Mouse (Mus musculus) midbrain, embryonic 13.5 days (tissue): Measurements from ENCODE around the gene Gm7102. TPM values are rescaled to one million over a fixed set of nuclear protein-coding genes. Genes with fewer than 3 reads are reported as not detected.
"Not testable (repeated sequence)": the region's sequence is repeated elsewhere in the genome, so short reads cannot be mapped to it uniquely, and the experiment has no call there.

Experiments used
- ATAC-seq: fragments of 200-750 bp; cut with Nextera tagmentation; 2 replicates; pipeline ENCODE4 v1.8.0; 2017; ENCODE audit warnings: mild to moderate bottlenecking, moderate TSS enrichment, moderate library complexity
- H3K27ac ChIP-seq: fragments of 300-500 bp; sonication (generic); 2 replicates; pipeline ENCODE4 v1.5.1; 2015; ENCODE audit warnings: inconsistent platforms, mild to moderate bottlenecking, moderate library complexity
- H3K27me3 ChIP-seq: fragments of 300-500 bp; sonication (generic); 2 replicates; pipeline ENCODE4 v1.6.1; 2015; ENCODE audit warnings: mild to moderate bottlenecking, inconsistent platforms
- H3K36me3 ChIP-seq: fragments of 300-500 bp; sonication (generic); 2 replicates; pipeline ENCODE4 v1.6.1; 2015; ENCODE audit warnings: mild to moderate bottlenecking, inconsistent platforms
- H3K4me1 ChIP-seq: fragments of 300-500 bp; sonication (generic); replicated peaks from 2 replicates; pipeline ENCODE4 v1.6.1; 2015; ENCODE audit warnings: inconsistent platforms
- H3K4me2 ChIP-seq: fragments of 300-500 bp; sonication (generic); replicated peaks from 2 replicates; pipeline ENCODE4 v1.6.1; 2015; ENCODE audit warnings: moderate library complexity, mild to moderate bottlenecking, inconsistent platforms
- H3K4me3 ChIP-seq: fragments of 300-500 bp; sonication (generic); replicated peaks from 2 replicates; pipeline ENCODE4 v1.5.1; 2015; ENCODE audit warnings: mild to moderate bottlenecking, inconsistent platforms
- H3K9ac ChIP-seq: fragments of 300-500 bp; sonication (generic); replicated peaks from 2 replicates; pipeline ENCODE4 v1.6.1; 2015; ENCODE audit warnings: mild to moderate bottlenecking, inconsistent platforms
- H3K9me3 ChIP-seq: fragments of 300-500 bp; sonication (generic); 2 replicates; pipeline ENCODE4 v1.6.1; 2016; ENCODE audit warnings: mild to moderate bottlenecking, inconsistent platforms
- WGBS: fragments of 180-500 bp; shearing (Covaris S2); methylation state at CpG from one replicate; pipeline ENCODE4 v1.1.7; 2015; 5-methylcytosine and 5-hydroxymethylcytosine counted together
- polyA plus RNA-seq: library from polyadenylated mRNA; unstranded; fragments of >200 nt; fragmentation: Nextera tagmentation; extraction: Ambion mirVana; gene quantifications from 2 replicates; pipeline ENCODE4 v1.2.1, GENCODE M21; 2015

Gene Gm7102
- polyA plus RNA-seq: 0.13 TPM in 1 of 2 replicates, not detected in the other

DNA sequence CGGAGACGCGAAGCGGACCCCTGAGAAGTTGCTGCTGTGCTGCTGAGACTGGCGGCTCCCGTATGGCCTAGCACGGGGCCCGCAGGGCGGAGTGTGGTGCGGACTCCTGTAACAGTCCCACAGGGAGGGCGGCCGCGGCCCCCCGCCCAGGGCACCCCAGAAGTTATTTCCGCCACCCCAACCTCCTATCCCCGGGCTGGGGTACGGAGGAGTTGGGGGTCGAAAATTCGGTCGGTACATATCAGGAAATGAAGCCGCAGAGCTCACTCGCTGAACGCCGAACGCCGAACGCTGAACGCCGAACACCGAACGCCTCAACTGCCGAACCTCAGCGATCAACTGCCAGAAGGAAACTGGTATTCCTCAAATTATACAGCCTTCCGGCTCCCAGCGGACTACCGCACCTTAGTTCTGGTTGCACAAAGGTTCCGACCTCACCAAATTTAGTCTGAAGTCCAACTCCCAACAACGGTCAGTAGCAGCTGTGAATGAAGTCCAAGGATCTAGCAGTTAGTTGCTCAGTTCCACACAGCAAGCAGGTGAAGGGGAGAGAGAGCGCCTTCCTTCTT, at the start of gene Gm7102:
TSS of gene Gm7102 (minus strand) at position 554 of the 569 bp plus-strand sequence.
- Histone ChIP-seq H3K9ac (peak within 1 kb of the TSS; percentile 41; the same call in 1 of the 2 replicates), H3K9me3 (peaks cover 6% of the 10 kb centered on the region; the same call in 1 of the 2 replicates), H3K36me3 (no peaks in the 10 kb centered on the region), H3K27me3 (no peaks in the 10 kb centered on the region), H3K4me3 (peak within 1 kb of the TSS; percentile 29), H3K4me2 (peak within 1 kb of the TSS; percentile 50), H3K4me1 (no peaks in the 10 kb centered on the region), H3K27ac (no peak within 1 kb of the TSS)
- 33% methylated on average over 39 of the region's 39 CpGs for WGBS
- no peak for ATAC-seq

DNA sequence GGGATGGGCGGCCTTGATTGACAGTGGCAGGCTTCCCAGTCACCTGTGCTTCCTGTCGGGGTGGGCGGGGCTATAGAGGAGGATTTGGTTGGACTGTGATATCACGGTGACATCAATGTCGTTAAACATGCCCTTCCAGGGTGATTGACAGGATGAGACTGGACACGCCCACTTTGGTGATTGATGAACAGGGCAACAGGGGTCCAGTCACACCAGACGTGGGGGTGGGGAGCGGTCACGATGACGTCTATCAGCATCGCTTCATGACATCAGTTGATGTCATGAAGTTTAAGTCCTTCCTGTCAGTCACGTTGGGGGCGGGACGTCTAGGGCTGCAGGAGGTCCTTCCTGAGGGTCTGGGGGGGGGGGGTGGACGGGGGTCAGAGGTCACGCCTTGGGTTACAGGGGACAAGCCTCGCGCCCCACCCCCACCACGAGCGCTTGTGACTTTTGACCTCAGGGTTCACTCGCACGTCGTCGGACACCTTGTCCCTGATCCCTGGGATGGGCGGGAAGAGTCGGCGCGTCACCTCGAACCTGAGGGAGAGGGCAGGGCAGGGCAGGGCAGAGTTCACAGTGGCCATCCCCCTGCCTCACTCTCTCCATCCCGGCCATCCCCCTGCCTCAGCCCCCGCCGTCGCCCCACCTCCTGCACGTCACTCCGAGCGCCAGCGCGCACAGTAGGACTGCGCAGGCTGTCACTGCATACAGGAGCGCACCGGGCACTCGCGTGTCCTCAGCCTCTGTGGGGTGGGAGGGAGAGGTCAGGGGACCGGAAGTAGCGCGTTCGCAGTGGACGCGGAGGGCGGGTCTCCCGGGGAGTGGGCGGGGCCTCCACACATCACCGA, 48.8 kb upstream of the Gm7102 start:
- H3K4me2 ChIP-seq: peak overlapping the region; percentile 58
- no peaks in the 10 kb centered on the region for H3K4me1 ChIP-seq
- H3K9ac ChIP-seq: 0 out of 2 replicates have a peak overlapping the region, but pooled peaks have one; percentile 39
- H3K27ac ChIP-seq: no peak overlapping the region
- H3K27me3 ChIP-seq: 0 out of 2 replicates have a peak, but pooled peaks cover 2% of the 10 kb centered on the region
- H3K9me3 ChIP-seq: no peaks in the 10 kb centered on the region
- H3K4me3 ChIP-seq: peak overlapping the region; percentile 58
- 31% methylated on average over 50 of the region's 53 CpGs for WGBS
- ATAC-seq: peak; percentile 28
- no peaks in the 10 kb centered on the region for H3K36me3 ChIP-seq

DNA sequence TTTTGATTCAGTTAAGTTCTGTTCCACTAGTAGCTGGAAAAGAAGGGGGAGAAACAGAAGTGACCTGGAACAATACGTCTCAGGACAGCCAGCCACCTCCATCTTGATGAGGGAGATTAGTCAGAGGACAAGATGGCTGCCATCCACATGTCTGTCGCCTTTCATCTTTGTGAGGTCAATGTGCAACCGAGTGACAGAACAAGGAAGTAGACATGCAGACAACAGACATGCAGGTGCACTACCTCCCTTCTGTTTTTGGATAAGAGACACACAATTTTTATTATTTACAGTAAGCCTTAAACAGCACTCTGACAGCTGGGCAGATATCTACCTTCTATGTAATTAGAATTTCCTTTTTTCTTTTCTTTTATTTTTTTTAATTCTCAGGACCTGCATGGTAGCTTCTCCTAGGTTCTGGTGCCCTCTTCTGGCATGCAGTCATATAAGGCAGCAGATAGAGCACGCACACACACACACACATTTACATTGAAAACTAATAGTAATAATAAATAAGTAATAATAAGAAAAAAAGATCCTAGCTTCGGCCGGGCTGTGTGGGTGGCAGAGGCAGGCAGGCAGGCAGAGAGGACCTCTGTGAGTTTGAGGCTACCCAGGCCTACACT, 47.7 kb upstream of the Gm7102 start:
- WGBS: 92% methylated on average over 6 of the region's 6 CpGs
- H3K4me3 ChIP-seq: no peak overlapping the region
- H3K4me1 ChIP-seq: no peaks in the 10 kb centered on the region
- ATAC-seq: no peak
- no peaks in the 10 kb centered on the region for H3K9me3 ChIP-seq
- no peaks in the 10 kb centered on the region for H3K36me3 ChIP-seq
- 0 out of 2 replicates have a peak, but pooled peaks cover 2% of the 10 kb centered on the region for H3K27me3 ChIP-seq
- H3K4me2 ChIP-seq: no peak overlapping the region
- H3K27ac ChIP-seq: no peak overlapping the region
- no peak overlapping the region for H3K9ac ChIP-seq

DNA sequence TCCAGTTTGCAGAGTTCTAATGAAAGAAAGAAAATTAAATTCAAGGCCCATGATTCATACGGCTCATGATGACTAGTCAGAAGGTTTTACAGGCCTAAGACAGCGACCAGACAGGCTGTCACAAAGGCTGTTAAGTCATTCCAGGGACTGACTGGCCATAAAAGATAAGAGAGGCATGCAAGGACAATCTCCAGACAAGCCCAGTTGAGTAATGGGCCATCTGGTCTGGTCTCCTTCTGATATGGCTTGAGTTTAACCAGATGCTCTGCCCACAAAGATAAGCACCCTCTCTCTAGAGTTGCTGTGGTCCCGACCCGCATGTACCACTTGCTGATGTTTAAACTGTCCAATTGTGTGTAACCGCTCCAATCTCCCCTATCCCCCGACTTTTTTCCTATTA, 31.4 kb upstream of the Gm7102 start:
- H3K9me3 ChIP-seq, ATAC-seq: not testable (repeated sequence)
- 88% methylated on average over 6 of the region's 6 CpGs for WGBS

DNA sequence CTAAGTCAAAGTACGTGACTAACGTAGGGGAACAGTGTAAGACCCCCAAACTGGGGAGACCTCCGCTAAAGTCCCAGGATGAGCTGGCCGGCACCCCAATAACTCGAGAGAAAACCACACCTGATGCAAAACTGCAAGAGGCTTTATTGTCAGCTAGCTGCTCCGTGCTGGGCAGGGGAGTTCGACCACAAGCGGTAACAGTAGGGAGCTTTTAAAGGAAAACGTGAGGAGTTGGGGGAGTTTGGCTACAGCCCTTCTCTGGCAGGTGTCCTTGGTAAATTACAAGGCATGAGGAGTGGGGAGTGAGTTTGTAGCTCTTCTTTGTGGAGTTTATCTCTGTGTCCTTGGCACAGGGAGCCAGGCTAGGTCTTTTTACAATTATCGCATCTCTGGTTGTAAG, 23.7 kb upstream of the Gm7102 start:
- no peaks in the 10 kb centered on the region for H3K4me1 ChIP-seq
- no peak overlapping the region for H3K4me2 ChIP-seq
- ATAC-seq: no peak
- H3K4me3 ChIP-seq: no peak overlapping the region
- H3K27ac ChIP-seq: no peak overlapping the region
- 21% methylated on average over 10 of the region's 10 CpGs for WGBS
- H3K36me3 ChIP-seq: no peaks in the 10 kb centered on the region
- H3K27me3 ChIP-seq: no peaks in the 10 kb centered on the region
- no peak overlapping the region for H3K9ac ChIP-seq
- no peaks in the 10 kb centered on the region for H3K9me3 ChIP-seq

More for the DNA sequence above, 31.4 kb upstream of the Gm7102 start:
- H3K9ac ChIP-seq, H3K4me2 ChIP-seq, H3K27ac ChIP-seq, H3K36me3 ChIP-seq, H3K4me3 ChIP-seq, H3K27me3 ChIP-seq, H3K4me1 ChIP-seq: not testable (repeated sequence)

DNA sequence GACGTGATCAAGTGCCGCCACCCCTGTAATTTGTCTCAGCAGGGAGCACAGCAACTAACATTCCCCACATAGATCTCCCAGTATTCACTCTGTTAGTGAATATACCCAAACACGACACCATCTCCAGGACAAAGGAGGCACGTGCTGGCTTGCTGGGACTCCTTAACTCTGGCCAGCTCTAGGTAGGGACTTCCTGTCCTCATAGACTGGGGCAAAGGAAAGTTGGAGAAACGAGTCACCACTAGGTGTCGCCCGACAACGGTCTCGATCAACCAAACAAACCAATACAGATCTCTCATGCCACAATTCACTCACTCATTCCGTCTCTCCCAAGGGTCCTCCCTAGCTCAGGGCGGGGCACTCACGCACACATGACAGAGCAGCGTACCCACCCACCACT, 23.2 kb upstream of the Gm7102 start:
- H3K4me1 ChIP-seq: no peaks in the 10 kb centered on the region
- ATAC-seq: no peak
- H3K27me3 ChIP-seq: no peaks in the 10 kb centered on the region
- no peak overlapping the region for H3K4me2 ChIP-seq
- H3K9me3 ChIP-seq: no peaks in the 10 kb centered on the region
- H3K9ac ChIP-seq: no peak overlapping the region
- H3K27ac ChIP-seq: no peak overlapping the region
- WGBS: 17% methylated on average over 13 of the region's 13 CpGs
- no peak overlapping the region for H3K4me3 ChIP-seq
- no peaks in the 10 kb centered on the region for H3K36me3 ChIP-seq

DNA sequence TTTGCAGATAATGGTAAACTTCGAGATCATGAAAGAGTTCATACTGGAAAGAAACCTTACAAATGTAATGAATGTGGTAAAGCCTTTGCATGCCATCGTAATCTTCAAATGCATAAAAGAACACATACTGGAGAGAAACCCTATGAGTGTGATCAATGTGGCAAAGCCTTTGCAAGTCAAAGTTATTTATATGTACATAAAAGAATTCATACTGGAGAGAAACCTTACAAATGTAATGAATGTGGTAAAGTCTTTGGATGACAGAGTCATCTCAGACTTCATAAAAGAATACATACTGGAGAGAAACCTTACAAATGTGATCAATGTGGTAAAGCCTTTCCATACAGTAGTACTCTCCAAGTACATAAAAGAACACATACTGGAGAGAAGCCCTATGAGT, 7.5 kb upstream of the Gm7102 start, which contains the start of gene Gm6020:
TSS of gene Gm6020 (plus strand) at position 301 of the 400 bp plus-strand sequence.
- not testable (repeated sequence) for ATAC-seq, H3K4me2 ChIP-seq, H3K27ac ChIP-seq, H3K36me3 ChIP-seq, H3K9ac ChIP-seq, H3K4me3 ChIP-seq, H3K27me3 ChIP-seq, H3K4me1 ChIP-seq
- 89% methylated on average over 2 of the region's 2 CpGs for WGBS
- peaks cover 27% of the 10 kb centered on the region for H3K9me3 ChIP-seq

DNA sequence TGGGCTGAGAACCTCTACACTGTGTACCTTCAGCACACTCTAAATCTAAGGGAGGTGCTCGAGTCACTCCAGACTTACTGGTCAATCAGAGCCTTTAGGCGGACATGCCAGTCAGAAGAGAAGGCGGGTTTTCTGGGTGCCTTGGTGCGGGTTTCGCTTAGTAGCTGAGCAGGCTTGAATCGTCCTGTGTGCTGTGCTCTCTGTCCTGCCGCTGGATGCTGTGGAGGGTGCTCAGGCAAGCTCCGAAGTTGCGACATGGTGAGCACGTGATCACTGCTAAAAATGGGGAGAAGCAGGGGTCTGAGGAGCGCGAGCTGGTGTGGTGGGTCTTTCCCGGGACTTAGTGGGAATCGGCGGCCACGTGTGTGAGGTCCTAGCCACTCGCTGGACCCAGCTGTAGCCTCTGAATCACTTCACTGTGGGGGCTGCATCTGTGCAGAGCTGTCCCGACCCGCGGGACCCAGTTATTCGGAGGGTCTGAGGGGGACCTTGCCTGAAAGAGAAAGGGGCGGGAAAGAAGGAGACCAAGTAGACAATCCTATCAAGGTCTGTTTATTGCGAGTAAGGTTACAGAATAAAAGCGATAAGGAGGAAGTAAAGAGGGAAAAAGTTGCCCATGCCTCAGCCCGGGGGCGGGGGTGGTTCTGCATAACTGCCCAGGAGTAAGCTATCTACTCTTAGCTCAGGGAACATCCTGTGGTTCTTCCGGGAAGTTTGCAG, 24.2 kb downstream of the Gm7102 start:
- peak; percentile 81 for ATAC-seq
- Histone ChIP-seq H3K27ac (no peak overlapping the region), H3K9me3 (no peaks in the 10 kb centered on the region), H3K9ac (peak overlapping the region; percentile 63), H3K4me3 (peak overlapping the region; percentile 45), H3K4me1 (peaks cover 9% of the 10 kb centered on the region; the same call in 1 of the 2 replicates), H3K36me3 (no peaks in the 10 kb centered on the region), H3K4me2 (peak overlapping the region; percentile 84), H3K27me3 (no peaks in the 10 kb centered on the region)
- WGBS: 7% methylated on average over 27 of the region's 27 CpGs

DNA sequence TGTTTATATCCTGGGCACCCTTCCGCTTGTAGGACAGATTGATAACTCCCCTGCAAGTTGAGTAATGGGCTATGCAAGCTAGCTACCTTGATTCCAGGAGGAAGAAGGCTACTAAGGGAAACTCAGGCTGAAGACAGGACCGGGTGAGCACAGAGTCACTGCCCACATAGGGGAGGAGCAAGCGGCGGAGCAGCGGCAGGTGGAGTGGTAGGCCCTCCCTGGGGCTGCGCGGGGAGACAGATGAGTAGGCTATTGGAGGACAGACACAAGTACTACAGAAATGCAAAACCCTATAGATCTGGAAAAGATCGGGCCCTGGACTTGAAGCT, 24.8 kb downstream of the Gm7102 start:
- Histone ChIP-seq H3K27me3 (no peaks in the 10 kb centered on the region), H3K36me3 (no peaks in the 10 kb centered on the region), H3K9ac (peak overlapping the region; percentile 63), H3K9me3 (no peaks in the 10 kb centered on the region), H3K4me3 (peak overlapping the region; percentile 45), H3K27ac (no peak overlapping the region), H3K4me1 (peaks cover 9% of the 10 kb centered on the region; the same call in 1 of the 2 replicates), H3K4me2 (peak overlapping the region; percentile 84)
- WGBS: 8% methylated on average over 8 of the region's 8 CpGs
- ATAC-seq: no peak

DNA sequence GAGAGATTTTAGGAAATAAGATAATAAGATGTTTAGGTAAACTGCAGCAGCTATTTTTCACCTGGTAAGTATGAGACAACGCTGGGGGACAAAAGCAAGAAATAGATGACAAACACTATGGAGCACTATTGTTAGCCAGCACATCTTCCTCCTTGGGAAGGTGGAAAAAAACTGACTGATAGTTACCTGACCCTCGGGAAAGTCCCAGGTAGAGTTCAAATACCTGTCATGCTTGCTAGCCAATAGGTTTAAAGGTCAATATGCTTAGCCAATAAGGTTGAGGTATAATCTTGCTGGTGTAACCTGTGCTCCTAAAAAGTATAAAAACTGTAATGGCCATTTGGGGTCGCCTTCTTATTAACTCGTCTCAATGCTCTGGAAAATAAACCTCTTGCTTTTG, 34.8 kb downstream of the Gm7102 start:
- WGBS: 21% methylated on average over 4 of the region's 4 CpGs
- H3K27me3 ChIP-seq: peaks cover 4% of the 10 kb centered on the region; the same call in 1 of the 2 replicates
- no peak for ATAC-seq
- H3K4me1 ChIP-seq: peaks cover 14% of the 10 kb centered on the region
- H3K9me3 ChIP-seq: no peaks in the 10 kb centered on the region
- H3K36me3 ChIP-seq: peaks cover 4% of the 10 kb centered on the region; the same call in 1 of the 2 replicates
- H3K4me2 ChIP-seq: peak overlapping the region; percentile 73
- H3K9ac ChIP-seq: peak overlapping the region; percentile 82
- no peak overlapping the region for H3K27ac ChIP-seq
- peak overlapping the region; percentile 76 for H3K4me3 ChIP-seq

DNA sequence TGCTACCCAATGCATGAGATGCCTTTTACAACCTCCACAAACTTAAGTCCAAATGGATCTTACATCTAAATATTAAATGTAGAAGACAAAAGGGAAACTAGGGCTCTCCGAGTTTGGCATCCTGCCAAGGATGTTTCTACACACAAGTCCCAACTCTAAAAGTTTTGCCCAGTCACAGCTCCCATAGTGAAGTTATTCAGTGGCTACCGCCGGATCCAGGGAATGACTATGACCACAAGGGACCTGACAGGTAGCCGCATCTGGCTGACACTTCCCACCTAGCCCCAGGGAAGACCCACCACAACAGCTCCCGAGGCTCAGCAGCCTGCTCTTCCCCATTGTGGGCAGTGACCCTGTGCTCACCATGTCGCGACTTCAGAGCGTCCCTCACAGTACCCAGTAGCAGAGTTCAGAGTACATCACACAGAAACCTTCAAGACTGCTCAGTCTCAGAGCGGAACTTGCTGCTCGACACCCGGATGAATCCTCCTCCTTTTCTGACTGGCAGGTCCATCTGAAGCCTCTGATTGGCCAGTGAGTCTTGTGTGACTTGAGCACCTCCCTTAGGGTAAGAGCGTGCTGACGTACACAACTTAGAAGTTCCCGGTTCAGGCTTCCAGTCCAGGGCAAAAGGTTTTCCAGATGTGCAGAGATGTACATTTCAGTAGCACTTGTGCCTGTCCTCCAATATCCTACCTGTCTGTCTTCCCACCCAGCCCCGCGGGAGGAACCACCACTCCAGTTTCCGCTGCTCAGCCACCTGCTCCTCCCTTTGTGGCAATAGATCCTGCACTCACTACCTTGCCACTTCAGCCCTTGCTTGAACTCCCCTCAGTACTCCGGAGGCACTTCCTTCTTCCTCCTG, 35.5 kb downstream of the Gm7102 start, which contains the start of gene Zfp950:
TSS of gene Zfp950 (minus strand) at position 499 of the 865 bp plus-strand sequence.
- H3K27me3 ChIP-seq: peaks cover 4% of the 10 kb centered on the region; the same call in 1 of the 2 replicates
- WGBS: under 1% methylated on average over 18 of the region's 18 CpGs

More for the DNA sequence above, 35.5 kb downstream of the Gm7102 start, which contains the start of gene Zfp950:
- Histone ChIP-seq H3K9ac (peak within 1 kb of the TSS; percentile 82), H3K4me3 (peak within 1 kb of the TSS; percentile 76), H3K4me1 (peaks cover 14% of the 10 kb centered on the region), H3K36me3 (peaks cover 4% of the 10 kb centered on the region; the same call in 1 of the 2 replicates), H3K4me2 (peak within 1 kb of the TSS; percentile 73), H3K27ac (peak within 1 kb of the TSS; percentile 30; the same call in 1 of the 2 replicates), H3K9me3 (no peaks in the 10 kb centered on the region)
- peak; percentile 99 for ATAC-seq
